Mouse (Mus musculus): Measurements from ENCODE around the gene Sowaha. TPM values are rescaled to one million over a fixed set of nuclear protein-coding genes. Genes with fewer than 3 reads are reported as not detected.
A peak's percentile ranks its signal among the peaks of the same experiment; 100 is the strongest.

Sowaha gene
- polyA plus RNA-seq, 2 experiments: 0.16 to 0.30 TPM

- H3K27me3 ChIP-seq (ENCODE audit: control insufficient read depth, insufficient read depth, low read length): no peaks in the 10 kb centered on the region
- peaks cover 61% of the 10 kb centered on the region for H3K4me1 ChIP-seq (ENCODE audit: control insufficient read depth, insufficient read depth, low read length)
- H3K36me3 ChIP-seq (ENCODE audit: control insufficient read depth, insufficient read depth, low read length): no peaks in the 10 kb centered on the region
- under 1% methylated on average over 24 of the region's 24 CpGs for WGBS
- no peaks in the 10 kb centered on the region for H3K9me3 ChIP-seq (ENCODE audit: control insufficient read depth, low read length)
- peak overlapping the region; percentile 80 for H3K9ac ChIP-seq (ENCODE audit: low read depth, low read length, severe bottlenecking)
- peak overlapping the region; percentile 85 for H3K4me2 ChIP-seq (replicated peaks; ENCODE audit: low read depth, low read length, severe bottlenecking)
- H3K27ac ChIP-seq (replicated peaks; ENCODE audit: low read depth, low read length): peak overlapping the region; percentile 86
- TF ChIP-seq POLR2A (IDR thresholded peaks at IDR 0.05; ENCODE audit: borderline replicate concordance, extremely low read depth, insufficient read depth, insufficient read length): no peak
- ATAC-seq (ENCODE audit: low FRiP score, low read depth) (peak; percentile 52), DNase-seq (ENCODE audit: low spot score) (peak; percentile 61)
- peak overlapping the region; percentile 82 for H3K4me3 ChIP-seq (replicated peaks; ENCODE audit: low read length)
Observed at GRCm38 (mm10) chr11:53520122-53520978, 40.3 kb upstream of the Sowaha start.

- Histone ChIP-seq H3K4me1 (ENCODE audit: control insufficient read depth, insufficient read depth, low read length) (peaks cover 52% of the 10 kb centered on the region), H3K27ac (replicated peaks; ENCODE audit: low read depth, low read length) (peak within 1 kb of the TSS; percentile 86), H3K9me3 (ENCODE audit: control insufficient read depth, low read length) (no peaks in the 10 kb centered on the region), H3K9ac (ENCODE audit: low read depth, low read length, severe bottlenecking) (peak within 1 kb of the TSS; percentile 80), H3K27me3 (ENCODE audit: control insufficient read depth, insufficient read depth, low read length) (no peaks in the 10 kb centered on the region), H3K4me3 (replicated peaks; ENCODE audit: low read length) (peak within 1 kb of the TSS; percentile 82), H3K36me3 (ENCODE audit: control insufficient read depth, insufficient read depth, low read length) (no peaks in the 10 kb centered on the region), H3K4me2 (replicated peaks; ENCODE audit: low read depth, low read length, severe bottlenecking) (peak within 1 kb of the TSS; percentile 85)
- DNase-seq (ENCODE audit: low spot score) (peak; percentile 79), ATAC-seq (ENCODE audit: low FRiP score, low read depth) (peak; percentile 87)
- 7% methylated on average over 46 of the region's 79 CpGs for WGBS
- 0 out of 2 replicates have a peak, but pooled peaks have one; percentile 12 for TF ChIP-seq POLR2A (IDR thresholded peaks at IDR 0.05; ENCODE audit: borderline replicate concordance, extremely low read depth, insufficient read depth, insufficient read length)
Observed at GRCm38 (mm10) chr11:53519207-53520121, 39.4 kb upstream of the Sowaha start, which contains the start of gene Sept8. Gene Sept8, plus strand, starts transcription at chr11:53519257.

GRCm38 (mm10) chr11:53518759-53519158 lies 38.7 kb upstream of the Sowaha start:
- ATAC-seq (ENCODE audit: low FRiP score, low read depth): no peak
- 0 out of 2 replicates have a peak overlapping the region, but pooled peaks have one; percentile 86 for H3K27ac ChIP-seq (replicated peaks; ENCODE audit: low read depth, low read length)
- no peaks in the 10 kb centered on the region for H3K9me3 ChIP-seq (ENCODE audit: control insufficient read depth, low read length)
- H3K36me3 ChIP-seq (ENCODE audit: control insufficient read depth, insufficient read depth, low read length): no peaks in the 10 kb centered on the region
- H3K27me3 ChIP-seq (ENCODE audit: control insufficient read depth, insufficient read depth, low read length): no peaks in the 10 kb centered on the region
- DNase-seq (ENCODE audit: low spot score): no peak
- WGBS: 40% methylated on average over 5 of the region's 5 CpGs
- H3K4me2 ChIP-seq (replicated peaks; ENCODE audit: low read depth, low read length, severe bottlenecking): peak overlapping the region; percentile 85
- TF ChIP-seq POLR2A (IDR thresholded peaks at IDR 0.05; ENCODE audit: borderline replicate concordance, extremely low read depth, insufficient read depth, insufficient read length): no peak
- no peak overlapping the region for H3K9ac ChIP-seq (ENCODE audit: low read depth, low read length, severe bottlenecking)
- peaks cover 45% of the 10 kb centered on the region for H3K4me1 ChIP-seq (ENCODE audit: control insufficient read depth, insufficient read depth, low read length)
- peak overlapping the region; percentile 82; the same call in 1 of the 2 replicates for H3K4me3 ChIP-seq (replicated peaks; ENCODE audit: low read length)

GRCm38 (mm10) chr11:53516775-53517627 lies 36.9 kb upstream of the Sowaha start:
- no peaks in the 10 kb centered on the region for H3K36me3 ChIP-seq (ENCODE audit: control insufficient read depth, insufficient read depth, low read length)
- no peak overlapping the region for H3K4me3 ChIP-seq (replicated peaks; ENCODE audit: low read length)
- no peak overlapping the region for H3K27ac ChIP-seq (replicated peaks; ENCODE audit: low read depth, low read length)
- no peak for DNase-seq (ENCODE audit: low spot score)
- H3K9ac ChIP-seq (ENCODE audit: low read depth, low read length, severe bottlenecking): no peak overlapping the region
- peaks cover 29% of the 10 kb centered on the region for H3K4me1 ChIP-seq (ENCODE audit: control insufficient read depth, insufficient read depth, low read length)
- ATAC-seq (ENCODE audit: low FRiP score, low read depth): no peak
- H3K9me3 ChIP-seq (ENCODE audit: control insufficient read depth, low read length): no peaks in the 10 kb centered on the region
- no peak overlapping the region for H3K4me2 ChIP-seq (replicated peaks; ENCODE audit: low read depth, low read length, severe bottlenecking)
- H3K27me3 ChIP-seq (ENCODE audit: control insufficient read depth, insufficient read depth, low read length): no peaks in the 10 kb centered on the region
- no peak for TF ChIP-seq POLR2A (IDR thresholded peaks at IDR 0.05; ENCODE audit: borderline replicate concordance, extremely low read depth, insufficient read depth, insufficient read length)
- 28% methylated on average over 8 of the region's 8 CpGs for WGBS
